Mouse (Mus musculus) hindbrain, embryonic 12.5 days (tissue): Measurements from ENCODE around the gene Lonp2. TPM values are rescaled to one million over a fixed set of nuclear protein-coding genes. Genes with fewer than 3 reads are reported as not detected.

Source experiments
- ATAC-seq: fragments of 200-750 bp; cut with Nextera tagmentation; 2 replicates; pipeline ENCODE4 v1.8.0; 2017; ENCODE audit warnings: moderate TSS enrichment; ENCODE audit not compliant: low FRiP score
- H3K27ac ChIP-seq: fragments of 300-500 bp; sonication (generic); 2 replicates; pipeline ENCODE4 v1.5.1; 2016; ENCODE audit warnings: mild to moderate bottlenecking
- H3K27me3 ChIP-seq: fragments of 300-500 bp; sonication (generic); 2 replicates; pipeline ENCODE4 v1.6.1; 2016; ENCODE audit warnings: mild to moderate bottlenecking
- H3K36me3 ChIP-seq: fragments of 300-500 bp; sonication (generic); 2 replicates; pipeline ENCODE4 v1.6.1; 2016; ENCODE audit warnings: mild to moderate bottlenecking
- H3K4me1 ChIP-seq: fragments of 300-500 bp; sonication (generic); 2 replicates; pipeline ENCODE4 v1.6.1; 2016
- H3K4me2 ChIP-seq: fragments of 300-500 bp; sonication (generic); replicated peaks from 2 replicates; pipeline ENCODE4 v1.6.1; 2016; ENCODE audit warnings: mild to moderate bottlenecking
- H3K4me3 ChIP-seq: fragments of 300-500 bp; sonication (generic); 2 replicates; pipeline ENCODE4 v1.5.1; 2016; ENCODE audit warnings: mild to moderate bottlenecking
- H3K9ac ChIP-seq: fragments of 300-500 bp; sonication (generic); 2 replicates; pipeline ENCODE4 v1.6.1; 2016; ENCODE audit warnings: mild to moderate bottlenecking, moderate library complexity
- H3K9me3 ChIP-seq: fragments of 300-500 bp; sonication (generic); replicated peaks from 2 replicates; pipeline ENCODE4 v1.6.1; 2016; ENCODE audit warnings: mild to moderate bottlenecking
- WGBS: fragments of 180-500 bp; shearing (Covaris S2); methylation state at CpG from one replicate; pipeline ENCODE4 v1.1.7; 2016; 5-methylcytosine and 5-hydroxymethylcytosine counted together
- polyA plus RNA-seq: library from polyadenylated mRNA; unstranded; fragments of >200 nt; fragmentation: Nextera tagmentation; extraction: Ambion mirVana; gene quantifications from 2 replicates; pipeline ENCODE4 v1.2.1, GENCODE M21; 2016

The Lonp2 gene
- polyA plus RNA-seq, 1 experiment from 2014 or later: 84.1 TPM

GRCm38 (mm10) chr8:86720756-86721459 lies 97.1 kb downstream of the Lonp2 start:
- 97% methylated on average over 6 of the region's 6 CpGs for WGBS
- Histone ChIP-seq H3K36me3 (peaks cover 38% of the 10 kb centered on the region), H3K9ac (no peak overlapping the region), H3K4me2 (no peak overlapping the region), H3K27me3 (no peaks in the 10 kb centered on the region), H3K4me3 (no peak overlapping the region), H3K9me3 (no peaks in the 10 kb centered on the region), H3K27ac (no peak overlapping the region), H3K4me1 (no peaks in the 10 kb centered on the region)
- ATAC-seq: no peak

GRCm38 (mm10) chr8:86721490-86721889 lies 97.6 kb downstream of the Lonp2 start:
- no peak overlapping the region for H3K4me2 ChIP-seq
- peaks cover 38% of the 10 kb centered on the region for H3K36me3 ChIP-seq
- H3K9me3 ChIP-seq: no peaks in the 10 kb centered on the region
- no peak overlapping the region for H3K9ac ChIP-seq
- no peaks in the 10 kb centered on the region for H3K4me1 ChIP-seq
- no peak overlapping the region for H3K27ac ChIP-seq
- 89% methylated on average over 2 of the region's 2 CpGs for WGBS
- ATAC-seq: no peak
- no peak overlapping the region for H3K4me3 ChIP-seq
- H3K27me3 ChIP-seq: no peaks in the 10 kb centered on the region

GRCm38 (mm10) chr8:86726959-86727358 lies 103.1 kb downstream of the Lonp2 start:
- Histone ChIP-seq H3K9me3 (no peaks in the 10 kb centered on the region), H3K4me1 (peaks cover 22% of the 10 kb centered on the region), H3K4me2 (no peak overlapping the region), H3K4me3 (no peak overlapping the region), H3K36me3 (peaks cover 17% of the 10 kb centered on the region; the same call in 1 of the 2 replicates), H3K27ac (no peak overlapping the region; the same call in 1 of the 2 replicates), H3K9ac (no peak overlapping the region), H3K27me3 (no peaks in the 10 kb centered on the region)
- WGBS: 80% methylated on average over 6 of the region's 6 CpGs
- no peak for ATAC-seq

- 69% methylated on average over 19 of the region's 19 CpGs for WGBS
- Histone ChIP-seq H3K4me1 (peaks cover 22% of the 10 kb centered on the region), H3K4me2 (no peak overlapping the region), H3K9ac (no peak overlapping the region), H3K27me3 (no peaks in the 10 kb centered on the region), H3K9me3 (no peaks in the 10 kb centered on the region), H3K4me3 (no peak overlapping the region), H3K27ac (no peak overlapping the region), H3K36me3 (peaks cover 11% of the 10 kb centered on the region; the same call in 1 of the 2 replicates)
- ATAC-seq: no peak
Observed at GRCm38 (mm10) chr8:86728224-86728950, 104.5 kb downstream of the Lonp2 start.

DNA sequence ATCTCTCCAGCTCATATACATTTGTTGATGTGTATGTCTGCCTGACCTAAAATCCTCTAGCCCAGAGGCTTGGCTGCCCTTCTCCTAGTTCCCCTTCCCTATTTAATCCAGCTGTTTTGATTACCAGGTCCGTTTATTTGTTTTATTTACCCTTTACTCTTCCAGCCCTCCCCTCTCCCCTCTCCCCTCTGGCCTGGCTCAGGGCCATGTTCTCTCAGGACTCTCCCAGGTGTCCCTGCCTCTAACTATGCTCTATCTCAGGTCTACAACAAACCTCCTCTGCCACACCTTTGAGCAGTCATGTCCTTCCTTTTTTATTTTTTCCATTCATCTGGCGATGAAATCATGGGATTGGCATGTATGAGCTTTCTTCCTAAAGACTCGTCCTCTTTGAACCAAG lies 106.5 kb downstream of the Lonp2 start:
- 63% methylated on average over 3 of the region's 3 CpGs for WGBS

GRCm38 (mm10) chr8:86730860-86731259 lies 107.0 kb downstream of the Lonp2 start:
- no peak overlapping the region for H3K4me3 ChIP-seq
- no peaks in the 10 kb centered on the region for H3K9me3 ChIP-seq
- no peak overlapping the region for H3K9ac ChIP-seq
- 81% methylated on average over 1 of the region's 1 CpGs for WGBS
- ATAC-seq: no peak
- H3K36me3 ChIP-seq: peaks cover 5% of the 10 kb centered on the region; the same call in 1 of the 2 replicates
- H3K4me1 ChIP-seq: peaks cover 28% of the 10 kb centered on the region
- no peaks in the 10 kb centered on the region for H3K27me3 ChIP-seq
- no peak overlapping the region for H3K4me2 ChIP-seq
- H3K27ac ChIP-seq: no peak overlapping the region

More for the DNA sequence above, 106.5 kb downstream of the Lonp2 start:
- ATAC-seq: no peak
- Histone ChIP-seq H3K4me1 (peaks cover 22% of the 10 kb centered on the region), H3K9me3 (no peaks in the 10 kb centered on the region), H3K27ac (no peak overlapping the region), H3K4me3 (no peak overlapping the region), H3K27me3 (no peaks in the 10 kb centered on the region), H3K4me2 (no peak overlapping the region), H3K9ac (no peak overlapping the region), H3K36me3 (peaks cover 8% of the 10 kb centered on the region; the same call in 1 of the 2 replicates)

DNA sequence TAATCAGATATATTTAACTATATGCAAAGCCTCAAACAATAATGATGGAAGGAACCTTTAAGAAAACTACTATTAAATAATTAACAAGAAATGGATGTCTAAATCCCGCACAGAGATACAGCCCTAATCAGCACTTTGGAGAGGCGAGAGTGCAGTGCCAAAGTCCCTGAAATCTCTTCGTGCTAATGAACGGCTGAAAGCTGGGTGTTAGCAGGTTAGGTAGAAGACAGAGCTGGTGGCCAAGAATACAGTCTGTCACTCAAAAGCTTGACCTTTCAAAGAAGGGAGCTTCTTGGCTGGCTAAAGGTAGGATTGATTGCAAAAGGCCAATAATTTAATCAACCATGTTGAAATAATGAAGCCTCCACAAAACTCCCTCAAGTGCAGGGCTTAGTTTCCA lies 110.3 kb downstream of the Lonp2 start:
- H3K9me3 ChIP-seq: no peaks in the 10 kb centered on the region
- peaks cover 11% of the 10 kb centered on the region for H3K4me1 ChIP-seq
- H3K36me3 ChIP-seq: no peaks in the 10 kb centered on the region
- ATAC-seq: no peak
- H3K4me3 ChIP-seq: no peak overlapping the region
- no peak overlapping the region for H3K27ac ChIP-seq
- no peaks in the 10 kb centered on the region for H3K27me3 ChIP-seq
- H3K4me2 ChIP-seq: no peak overlapping the region
- 82% methylated on average over 4 of the region's 4 CpGs for WGBS
- no peak overlapping the region for H3K9ac ChIP-seq

DNA sequence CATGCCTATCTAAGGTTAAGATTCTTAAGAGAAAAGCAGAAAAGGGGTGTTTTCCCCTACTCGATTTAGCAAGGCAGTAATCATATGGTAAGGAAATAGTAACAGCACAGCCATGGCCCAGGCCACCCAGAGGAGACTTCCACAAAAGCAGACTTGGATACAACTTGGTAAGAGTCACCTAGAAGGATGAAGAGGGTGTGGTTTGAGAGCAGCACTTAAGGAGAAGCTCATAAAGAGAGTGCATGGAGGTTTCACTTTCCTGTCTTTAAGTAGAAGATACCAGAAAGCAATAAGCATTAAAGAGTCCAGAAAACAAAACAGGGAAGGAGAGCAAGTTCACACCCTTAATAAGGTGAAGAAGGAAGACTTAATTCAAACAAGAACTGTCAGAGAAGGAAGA lies 111.1 kb downstream of the Lonp2 start:
- no peak overlapping the region for H3K9ac ChIP-seq
- no peak overlapping the region for H3K27ac ChIP-seq
- no peak for ATAC-seq
- H3K4me2 ChIP-seq: no peak overlapping the region
- H3K9me3 ChIP-seq: no peaks in the 10 kb centered on the region
- H3K36me3 ChIP-seq: no peaks in the 10 kb centered on the region
- no peak overlapping the region for H3K4me3 ChIP-seq
- 80% methylated on average over 1 of the region's 1 CpGs for WGBS
- H3K4me1 ChIP-seq: peaks cover 11% of the 10 kb centered on the region
- H3K27me3 ChIP-seq: no peaks in the 10 kb centered on the region

GRCm38 (mm10) chr8:86735446-86736111 lies 111.7 kb downstream of the Lonp2 start:
- no peak overlapping the region for H3K4me3 ChIP-seq
- 61% methylated on average over 3 of the region's 3 CpGs for WGBS
- H3K4me2 ChIP-seq: no peak overlapping the region
- H3K36me3 ChIP-seq: no peaks in the 10 kb centered on the region
- no peak overlapping the region for H3K27ac ChIP-seq
- no peaks in the 10 kb centered on the region for H3K27me3 ChIP-seq
- ATAC-seq: no peak
- H3K9ac ChIP-seq: no peak overlapping the region
- H3K4me1 ChIP-seq: peaks cover 8% of the 10 kb centered on the region
- no peaks in the 10 kb centered on the region for H3K9me3 ChIP-seq

- H3K27me3 ChIP-seq: no peaks in the 10 kb centered on the region
- ATAC-seq: no peak
- no peak overlapping the region for H3K27ac ChIP-seq
Observed at GRCm38 (mm10) chr8:86740899-86741298, 117.1 kb downstream of the Lonp2 start.

GRCm38 (mm10) chr8:86741627-86742026 lies 117.8 kb downstream of the Lonp2 start:
- no peaks in the 10 kb centered on the region for H3K9me3 ChIP-seq
- H3K4me2 ChIP-seq: no peak overlapping the region
- no peak for ATAC-seq
- no peaks in the 10 kb centered on the region for H3K36me3 ChIP-seq
- H3K27ac ChIP-seq: no peak overlapping the region
- H3K27me3 ChIP-seq: no peaks in the 10 kb centered on the region
- no peak overlapping the region for H3K4me3 ChIP-seq
- H3K9ac ChIP-seq: no peak overlapping the region
- peaks cover 22% of the 10 kb centered on the region for H3K4me1 ChIP-seq

More at GRCm38 (mm10) chr8:86740899-86741298, 117.1 kb downstream of the Lonp2 start:
- Histone ChIP-seq H3K4me1 (peaks cover 19% of the 10 kb centered on the region), H3K4me3 (no peak overlapping the region), H3K36me3 (no peaks in the 10 kb centered on the region), H3K4me2 (no peak overlapping the region), H3K9ac (no peak overlapping the region), H3K9me3 (no peaks in the 10 kb centered on the region)

GRCm38 (mm10) chr8:86742605-86743345 lies 118.9 kb downstream of the Lonp2 start:
- 87% methylated on average over 7 of the region's 7 CpGs for WGBS
- no peaks in the 10 kb centered on the region for H3K9me3 ChIP-seq
- no peak overlapping the region for H3K4me3 ChIP-seq
- ATAC-seq: no peak
- H3K4me1 ChIP-seq: peaks cover 25% of the 10 kb centered on the region
- H3K27me3 ChIP-seq: no peaks in the 10 kb centered on the region
- H3K9ac ChIP-seq: no peak overlapping the region
- H3K36me3 ChIP-seq: no peaks in the 10 kb centered on the region
- no peak overlapping the region for H3K4me2 ChIP-seq
- no peak overlapping the region for H3K27ac ChIP-seq
